Mouse (Mus musculus) heart, embryonic 13.5 days (tissue): ENCODE results near the gene Neurl4. TPM values are rescaled to one million over a fixed set of nuclear protein-coding genes. Genes with fewer than 3 reads are reported as not detected.
"Not testable (repeated sequence)": the region's sequence is repeated elsewhere in the genome, so short reads cannot be mapped to it uniquely, and the experiment has no call there.

Experiments
- ATAC-seq: fragments of 200-750 bp; cut with Nextera tagmentation; 2 replicates; pipeline ENCODE4 v1.8.0; 2017; ENCODE audit warnings: moderate TSS enrichment; ENCODE audit not compliant: insufficient number of reproducible peaks, low FRiP score, low TSS enrichment; ENCODE audit errors: extremely low read depth
- H3K27ac ChIP-seq: fragments of 300-500 bp; sonication (generic); replicated peaks from 2 replicates; pipeline ENCODE4 v1.5.1; 2015; ENCODE audit warnings: moderate library complexity, mild to moderate bottlenecking, inconsistent platforms
- H3K27me3 ChIP-seq: fragments of 300-500 bp; sonication (generic); replicated peaks from 2 replicates; pipeline ENCODE4 v1.6.1; 2015; ENCODE audit warnings: mild to moderate bottlenecking, inconsistent platforms
- H3K36me3 ChIP-seq: fragments of 300-500 bp; sonication (generic); 2 replicates; pipeline ENCODE4 v1.6.1; 2015; ENCODE audit warnings: mild to moderate bottlenecking, inconsistent platforms
- H3K4me1 ChIP-seq: fragments of 300-500 bp; sonication (generic); 2 replicates; pipeline ENCODE4 v1.6.1; 2015; ENCODE audit warnings: inconsistent platforms
- H3K4me2 ChIP-seq: fragments of 300-500 bp; sonication (generic); 2 replicates; pipeline ENCODE4 v1.6.1; 2015; ENCODE audit warnings: inconsistent platforms, mild to moderate bottlenecking, moderate library complexity
- H3K4me3 ChIP-seq: fragments of 300-500 bp; sonication (generic); 2 replicates; pipeline ENCODE4 v1.5.1; 2015; ENCODE audit warnings: moderate library complexity, mild to moderate bottlenecking, inconsistent platforms
- H3K9ac ChIP-seq: fragments of 300-500 bp; sonication (generic); 2 replicates; pipeline ENCODE4 v1.6.1; 2015; ENCODE audit warnings: inconsistent platforms, mild to moderate bottlenecking, moderate library complexity
- H3K9me3 ChIP-seq: fragments of 300-500 bp; sonication (generic); 2 replicates; pipeline ENCODE4 v1.6.1; 2016; ENCODE audit warnings: inconsistent platforms
- WGBS: fragments of 180-500 bp; shearing (Covaris S2); methylation state at CpG from one replicate; pipeline ENCODE4 v1.1.7; 2015; ENCODE audit warnings: mixed read lengths; 5-methylcytosine and 5-hydroxymethylcytosine counted together
- polyA plus RNA-seq: library from polyadenylated mRNA; unstranded; fragments of >200 nt; fragmentation: Nextera tagmentation; extraction: Ambion mirVana; gene quantifications from 2 replicates; pipeline ENCODE4 v1.2.1, GENCODE M21; 2015

Neurl4 gene
- polyA plus RNA-seq, 1 experiment from 2014 or later, result 7.8 TPM

GRCm38 (mm10) chr11:69922012-69922756, 21.3 kb downstream of the Neurl4 start:
- no peaks in the 10 kb centered on the region for H3K9me3 ChIP-seq
- peaks cover 34% of the 10 kb centered on the region for H3K4me1 ChIP-seq
- peak overlapping the region; percentile 91 for H3K4me3 ChIP-seq
- peak overlapping the region; percentile 83 for H3K4me2 ChIP-seq
- ATAC-seq, result no peak
- H3K36me3 ChIP-seq, result peaks cover 20% of the 10 kb centered on the region
- WGBS, result 3% methylated on average over 12 of the region's 12 CpGs
- H3K27me3 ChIP-seq, result no peaks in the 10 kb centered on the region
- peak overlapping the region; percentile 86 for H3K9ac ChIP-seq
- H3K27ac ChIP-seq, result peak overlapping the region; percentile 99

DNA sequence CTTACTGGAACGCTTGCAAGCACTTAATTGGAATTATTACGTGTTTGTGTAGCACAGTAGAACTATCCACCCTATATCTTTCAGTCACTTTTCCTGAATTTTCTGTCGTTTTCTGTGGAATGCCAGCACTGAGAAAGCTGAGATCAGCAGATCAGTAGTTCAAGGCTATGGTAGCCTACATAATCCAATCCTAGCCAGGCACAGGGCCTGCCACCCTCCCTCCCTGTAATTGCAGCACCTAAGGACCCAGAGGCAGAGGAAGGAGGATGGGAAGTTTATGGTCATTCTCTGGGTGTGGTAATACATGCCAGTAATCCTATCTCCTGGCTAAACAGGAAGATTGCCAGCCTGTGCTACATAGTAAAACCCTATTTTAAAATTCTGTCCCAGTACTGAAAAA, 21.9 kb downstream of the Neurl4 start:
- peak overlapping the region; percentile 91 for H3K4me3 ChIP-seq
- ATAC-seq, result no peak
- H3K27me3 ChIP-seq, result no peaks in the 10 kb centered on the region
- H3K27ac ChIP-seq, result peak overlapping the region; percentile 99; the same call in 1 of the 2 replicates
- peak overlapping the region; percentile 86; the same call in 1 of the 2 replicates for H3K9ac ChIP-seq
- 64% methylated on average over 3 of the region's 3 CpGs for WGBS
- H3K4me1 ChIP-seq, result peaks cover 28% of the 10 kb centered on the region
- H3K9me3 ChIP-seq, result no peaks in the 10 kb centered on the region
- H3K4me2 ChIP-seq, result peak overlapping the region; percentile 83
- peaks cover 14% of the 10 kb centered on the region for H3K36me3 ChIP-seq

- no peaks in the 10 kb centered on the region for H3K27me3 ChIP-seq
- WGBS, result 88% methylated on average over 2 of the region's 2 CpGs
These were observed 26.6 kb downstream of the Neurl4 start for GRCm38 (mm10) chr11:69927501-69927900.

DNA sequence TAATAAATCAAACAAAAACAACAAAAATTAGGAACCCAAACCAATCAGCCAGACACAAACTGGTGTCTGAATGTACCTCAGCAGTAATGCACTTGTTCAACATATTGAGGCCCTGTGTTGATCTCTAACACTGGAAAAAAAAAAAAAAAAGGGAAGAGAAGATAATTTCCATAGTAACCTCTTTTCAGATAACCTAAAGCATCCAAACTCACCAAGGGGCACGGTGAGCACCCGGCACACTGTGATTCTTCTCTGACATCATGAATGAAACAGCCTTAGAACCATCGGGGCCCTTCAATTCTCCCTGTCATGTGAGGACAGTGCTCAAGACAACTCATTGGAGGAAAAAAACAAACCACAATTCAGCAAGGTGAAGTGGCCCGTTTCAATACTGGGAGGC, 28.8 kb downstream of the Neurl4 start:
- peaks cover 5% of the 10 kb centered on the region for H3K4me1 ChIP-seq
- H3K36me3 ChIP-seq, result no peaks in the 10 kb centered on the region
- H3K27ac ChIP-seq, result no peak overlapping the region
- H3K4me3 ChIP-seq, result no peak overlapping the region
- peaks cover 2% of the 10 kb centered on the region; the same call in 1 of the 2 replicates for H3K27me3 ChIP-seq
- H3K9me3 ChIP-seq, result no peaks in the 10 kb centered on the region
- ATAC-seq, result no peak
- 26% methylated on average over 4 of the region's 4 CpGs for WGBS
- H3K9ac ChIP-seq, result no peak overlapping the region
- no peak overlapping the region for H3K4me2 ChIP-seq

More at GRCm38 (mm10) chr11:69927501-69927900, 26.6 kb downstream of the Neurl4 start:
- no peak overlapping the region for H3K4me2 ChIP-seq
- H3K4me3 ChIP-seq, result no peak overlapping the region
- peaks cover 4% of the 10 kb centered on the region for H3K4me1 ChIP-seq
- H3K36me3 ChIP-seq, result no peaks in the 10 kb centered on the region
- ATAC-seq, result no peak
- H3K9me3 ChIP-seq, result no peaks in the 10 kb centered on the region
- H3K9ac ChIP-seq, result no peak overlapping the region
- no peak overlapping the region for H3K27ac ChIP-seq

DNA sequence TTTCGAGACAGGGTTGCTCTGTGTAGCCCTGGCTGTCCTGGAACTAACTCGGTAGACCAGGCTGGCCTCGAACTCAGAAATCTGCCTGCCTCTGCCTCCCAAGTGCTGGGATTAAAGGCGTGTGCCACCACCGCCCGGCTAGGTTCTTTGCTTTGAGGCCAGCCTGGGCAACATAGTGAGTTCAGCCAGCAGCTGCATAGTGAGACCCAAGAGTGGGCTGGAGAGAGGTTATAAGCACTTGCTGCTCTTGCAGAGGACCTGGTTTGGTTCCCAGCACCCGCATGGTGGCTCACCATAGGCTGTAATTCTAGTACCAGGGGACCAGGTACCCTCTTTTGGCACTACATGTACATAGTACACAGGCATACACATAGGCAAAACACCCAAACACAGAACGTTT, 29.3 kb downstream of the Neurl4 start:
- H3K36me3 ChIP-seq, H3K27me3 ChIP-seq, H3K4me3 ChIP-seq, H3K9ac ChIP-seq, H3K27ac ChIP-seq, ATAC-seq, H3K4me1 ChIP-seq, H3K4me2 ChIP-seq, H3K9me3 ChIP-seq: not testable (repeated sequence)
- WGBS, result 80% methylated on average over 8 of the region's 8 CpGs

GRCm38 (mm10) chr11:69930967-69931537, 30.2 kb downstream of the Neurl4 start:
- peaks cover 11% of the 10 kb centered on the region for H3K27me3 ChIP-seq
- no peak overlapping the region for H3K4me2 ChIP-seq
- ATAC-seq, result no peak
- no peaks in the 10 kb centered on the region for H3K9me3 ChIP-seq
- peaks cover 16% of the 10 kb centered on the region for H3K4me1 ChIP-seq
- H3K9ac ChIP-seq, result no peak overlapping the region
- no peak overlapping the region for H3K27ac ChIP-seq
- H3K4me3 ChIP-seq, result no peak overlapping the region
- no peaks in the 10 kb centered on the region for H3K36me3 ChIP-seq
- 65% methylated on average over 3 of the region's 3 CpGs for WGBS

GRCm38 (mm10) chr11:69931769-69932168, 30.9 kb downstream of the Neurl4 start:
- no peak overlapping the region for H3K27ac ChIP-seq
- no peaks in the 10 kb centered on the region for H3K9me3 ChIP-seq
- peaks cover 23% of the 10 kb centered on the region for H3K4me1 ChIP-seq
- H3K36me3 ChIP-seq, result no peaks in the 10 kb centered on the region
- no peak overlapping the region for H3K4me3 ChIP-seq
- WGBS, result 64% methylated on average over 8 of the region's 8 CpGs
- no peak overlapping the region for H3K9ac ChIP-seq
- H3K4me2 ChIP-seq, result no peak overlapping the region
- ATAC-seq, result no peak
- H3K27me3 ChIP-seq, result peaks cover 18% of the 10 kb centered on the region

GRCm38 (mm10) chr11:69932254-69932653, 31.4 kb downstream of the Neurl4 start:
- ATAC-seq, result no peak
- Histone ChIP-seq H3K9me3 (no peaks in the 10 kb centered on the region), H3K27me3 (peaks cover 23% of the 10 kb centered on the region), H3K4me1 (peaks cover 28% of the 10 kb centered on the region), H3K36me3 (no peaks in the 10 kb centered on the region), H3K9ac (no peak overlapping the region), H3K27ac (no peak overlapping the region), H3K4me2 (no peak overlapping the region), H3K4me3 (no peak overlapping the region)
- 44% methylated on average over 3 of the region's 3 CpGs for WGBS

DNA sequence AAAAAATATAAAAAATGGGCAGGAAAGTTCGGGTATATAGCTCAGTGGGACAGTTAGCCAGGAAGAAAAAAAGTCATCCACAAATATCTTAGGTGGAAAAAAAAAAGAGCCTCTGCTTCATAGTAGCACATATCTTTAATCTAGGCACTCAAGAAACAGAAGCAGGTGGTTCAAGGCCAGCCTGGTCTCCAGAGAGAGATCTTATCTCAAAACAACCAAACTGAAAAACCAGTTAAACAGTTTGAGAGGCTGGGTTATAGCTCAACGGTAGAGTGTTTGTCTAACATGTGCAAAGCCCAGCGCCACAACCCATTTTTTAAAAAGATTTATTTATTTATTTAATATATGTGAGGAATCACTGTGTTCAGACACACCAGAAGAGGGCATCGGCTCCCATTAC, 32.2 kb downstream of the Neurl4 start:
- Histone ChIP-seq H3K9ac (no peak overlapping the region), H3K4me2 (no peak overlapping the region), H3K27ac (no peak overlapping the region), H3K27me3 (peaks cover 31% of the 10 kb centered on the region), H3K36me3 (no peaks in the 10 kb centered on the region), H3K4me3 (no peak overlapping the region), H3K4me1 (peaks cover 36% of the 10 kb centered on the region), H3K9me3 (no peaks in the 10 kb centered on the region)
- no peak for ATAC-seq
- 72% methylated on average over 4 of the region's 4 CpGs for WGBS

DNA sequence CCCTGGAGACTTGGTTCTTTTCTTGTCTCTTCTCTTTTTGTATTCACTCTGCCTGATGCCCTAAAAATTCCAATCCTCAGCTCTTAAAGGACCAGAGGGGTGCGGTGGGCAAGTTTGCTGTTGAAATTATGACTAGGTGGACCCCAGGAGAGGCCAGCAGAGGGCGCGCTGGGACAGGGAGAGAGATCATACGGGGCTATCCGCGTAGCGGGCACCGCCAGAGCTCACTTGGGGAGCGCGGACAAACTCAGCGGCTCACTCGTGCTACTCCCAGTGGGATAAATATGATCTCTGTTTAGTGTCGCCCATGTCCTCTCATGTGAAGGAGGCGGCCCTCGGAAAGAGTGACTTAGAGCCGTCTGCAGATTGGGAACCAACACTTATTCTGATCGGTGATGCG, 33.3 kb downstream of the Neurl4 start:
- peaks cover 42% of the 10 kb centered on the region for H3K27me3 ChIP-seq
- H3K4me3 ChIP-seq, result peak overlapping the region; percentile 64
- H3K4me1 ChIP-seq, result peaks cover 37% of the 10 kb centered on the region
- no peak for ATAC-seq
- peak overlapping the region; percentile 53; the same call in 1 of the 2 replicates for H3K9ac ChIP-seq
- H3K36me3 ChIP-seq, result no peaks in the 10 kb centered on the region
- H3K9me3 ChIP-seq, result no peaks in the 10 kb centered on the region
- 1% methylated on average over 18 of the region's 18 CpGs for WGBS
- H3K27ac ChIP-seq, result no peak overlapping the region
- H3K4me2 ChIP-seq, result peak overlapping the region; percentile 93

GRCm38 (mm10) chr11:69934681-69935080, 33.8 kb downstream of the Neurl4 start:
- Histone ChIP-seq H3K4me1 (peaks cover 37% of the 10 kb centered on the region), H3K4me3 (peak overlapping the region; percentile 64), H3K9me3 (no peaks in the 10 kb centered on the region), H3K9ac (peak overlapping the region; percentile 67), H3K27me3 (peaks cover 47% of the 10 kb centered on the region), H3K4me2 (peak overlapping the region; percentile 93), H3K36me3 (no peaks in the 10 kb centered on the region), H3K27ac (no peak overlapping the region)
- no peak for ATAC-seq
- WGBS, result 19% methylated on average over 6 of the region's 6 CpGs
